Mouse (Mus musculus): ENCODE measurements around the gene Dnah7b. TPM values are rescaled to one million over a fixed set of nuclear protein-coding genes. Genes with fewer than 3 reads are reported as not detected.
"Not testable (repeated sequence)": the region's sequence is repeated elsewhere in the genome, so short reads cannot be mapped to it uniquely, and the experiment has no call there.

Dnah7b gene
- polyA plus RNA-seq, 1 experiment from 2014 or later = 1.8 TPM

- not testable (repeated sequence) for H3K27me3 ChIP-seq; H3K9ac ChIP-seq; H3K4me1 ChIP-seq; H3K4me2 ChIP-seq (replicated peaks); H3K36me3 ChIP-seq; H3K27ac ChIP-seq (replicated peaks); ATAC-seq (ENCODE audit: insufficient number of reproducible peaks, low FRiP score, low TSS enrichment, low read depth); H3K9me3 ChIP-seq (replicated peaks); H3K4me3 ChIP-seq (replicated peaks)
- WGBS = 52% methylated on average over 2 of the region's 2 CpGs
These were observed 130.7 kb downstream of the Dnah7b start for GRCm38 (mm10) chr1:46196835-46197234.

- not testable (repeated sequence) for H3K9me3 ChIP-seq (replicated peaks); H3K4me1 ChIP-seq; H3K27me3 ChIP-seq; ATAC-seq (ENCODE audit: insufficient number of reproducible peaks, low FRiP score, low TSS enrichment, low read depth); H3K27ac ChIP-seq (replicated peaks); H3K36me3 ChIP-seq; H3K4me2 ChIP-seq (replicated peaks); H3K9ac ChIP-seq; H3K4me3 ChIP-seq (replicated peaks)
- 89% methylated on average over 9 of the region's 9 CpGs for WGBS
These were observed 135.1 kb downstream of the Dnah7b start for GRCm38 (mm10) chr1:46201169-46201568.

GRCm38 (mm10) chr1:46210014-46210588, 144.0 kb downstream of the Dnah7b start:
- not testable (repeated sequence) for H3K27ac ChIP-seq (replicated peaks); H3K27me3 ChIP-seq; H3K4me3 ChIP-seq (replicated peaks); ATAC-seq (ENCODE audit: insufficient number of reproducible peaks, low FRiP score, low TSS enrichment, low read depth); H3K9ac ChIP-seq; H3K9me3 ChIP-seq (replicated peaks); H3K4me1 ChIP-seq; H3K4me2 ChIP-seq (replicated peaks); H3K36me3 ChIP-seq
- WGBS = 74% methylated on average over 2 of the region's 2 CpGs

GRCm38 (mm10) chr1:46222704-46223103, 156.6 kb downstream of the Dnah7b start:
- WGBS = 66% methylated on average over 2 of the region's 2 CpGs
- not testable (repeated sequence) for H3K36me3 ChIP-seq; H3K9me3 ChIP-seq (replicated peaks); ATAC-seq (ENCODE audit: insufficient number of reproducible peaks, low FRiP score, low TSS enrichment, low read depth); H3K4me1 ChIP-seq; H3K27me3 ChIP-seq; H3K4me3 ChIP-seq (replicated peaks); H3K27ac ChIP-seq (replicated peaks); H3K4me2 ChIP-seq (replicated peaks); H3K9ac ChIP-seq

- H3K9ac ChIP-seq; H3K27ac ChIP-seq (replicated peaks); H3K4me2 ChIP-seq (replicated peaks); H3K27me3 ChIP-seq; H3K4me3 ChIP-seq (replicated peaks); ATAC-seq (ENCODE audit: insufficient number of reproducible peaks, low FRiP score, low TSS enrichment, low read depth); H3K9me3 ChIP-seq (replicated peaks); H3K36me3 ChIP-seq; H3K4me1 ChIP-seq: not testable (repeated sequence)
These were observed 160.0 kb downstream of the Dnah7b start for GRCm38 (mm10) chr1:46226136-46226535.

GRCm38 (mm10) chr1:46268841-46269240, 202.7 kb downstream of the Dnah7b start:
- not testable (repeated sequence) for H3K36me3 ChIP-seq; H3K4me1 ChIP-seq; H3K27ac ChIP-seq (replicated peaks); H3K4me3 ChIP-seq (replicated peaks); H3K9me3 ChIP-seq (replicated peaks); H3K9ac ChIP-seq; H3K4me2 ChIP-seq (replicated peaks); ATAC-seq (ENCODE audit: insufficient number of reproducible peaks, low FRiP score, low TSS enrichment, low read depth); H3K27me3 ChIP-seq
- WGBS = 70% methylated on average over 2 of the region's 2 CpGs

- Histone ChIP-seq H3K36me3 (no peaks in the 10 kb centered on the region), H3K4me2 (replicated peaks) (no peak overlapping the region), H3K9me3 (replicated peaks) (no peaks in the 10 kb centered on the region), H3K4me1 (no peaks in the 10 kb centered on the region), H3K9ac (no peak overlapping the region), H3K4me3 (replicated peaks) (no peak overlapping the region), H3K27ac (replicated peaks) (no peak overlapping the region), H3K27me3 (no peaks in the 10 kb centered on the region)
- ATAC-seq (ENCODE audit: insufficient number of reproducible peaks, low FRiP score, low TSS enrichment, low read depth) = no peak
- 82% methylated on average over 12 of the region's 12 CpGs for WGBS
These were observed 205.8 kb downstream of the Dnah7b start for GRCm38 (mm10) chr1:46271927-46272326.

- not testable (repeated sequence) for H3K36me3 ChIP-seq; H3K9ac ChIP-seq; H3K27ac ChIP-seq (replicated peaks); H3K27me3 ChIP-seq; ATAC-seq (ENCODE audit: insufficient number of reproducible peaks, low FRiP score, low TSS enrichment, low read depth); H3K4me1 ChIP-seq; H3K4me3 ChIP-seq (replicated peaks); H3K4me2 ChIP-seq (replicated peaks); H3K9me3 ChIP-seq (replicated peaks)
- WGBS = 63% methylated on average over 2 of the region's 2 CpGs
These were observed 212.2 kb downstream of the Dnah7b start for GRCm38 (mm10) chr1:46278057-46278910.

- H3K9me3 ChIP-seq (replicated peaks); H3K9ac ChIP-seq; H3K27ac ChIP-seq (replicated peaks); H3K4me1 ChIP-seq; H3K4me3 ChIP-seq (replicated peaks); H3K27me3 ChIP-seq; H3K36me3 ChIP-seq; H3K4me2 ChIP-seq (replicated peaks); ATAC-seq (ENCODE audit: insufficient number of reproducible peaks, low FRiP score, low TSS enrichment, low read depth): not testable (repeated sequence)
- 86% methylated on average over 1 of the region's 1 CpGs for WGBS
These were observed 212.9 kb downstream of the Dnah7b start for GRCm38 (mm10) chr1:46278911-46279565.

GRCm38 (mm10) chr1:46294451-46294850, 228.3 kb downstream of the Dnah7b start:
- not testable (repeated sequence) for ATAC-seq (ENCODE audit: insufficient number of reproducible peaks, low FRiP score, low TSS enrichment, low read depth); H3K9ac ChIP-seq; H3K27me3 ChIP-seq; H3K4me1 ChIP-seq; H3K9me3 ChIP-seq (replicated peaks); H3K4me2 ChIP-seq (replicated peaks); H3K4me3 ChIP-seq (replicated peaks); H3K36me3 ChIP-seq; H3K27ac ChIP-seq (replicated peaks)
- 67% methylated on average over 2 of the region's 2 CpGs for WGBS

- H3K9me3 ChIP-seq (replicated peaks); H3K27me3 ChIP-seq; H3K4me2 ChIP-seq (replicated peaks); ATAC-seq (ENCODE audit: insufficient number of reproducible peaks, low FRiP score, low TSS enrichment, low read depth); H3K4me1 ChIP-seq; H3K27ac ChIP-seq (replicated peaks); H3K9ac ChIP-seq; H3K36me3 ChIP-seq; H3K4me3 ChIP-seq (replicated peaks): not testable (repeated sequence)
These were observed 259.8 kb downstream of the Dnah7b start for GRCm38 (mm10) chr1:46325942-46326341.
